Mouse (Mus musculus): ENCODE results near the gene Olfr1256.

DNA sequence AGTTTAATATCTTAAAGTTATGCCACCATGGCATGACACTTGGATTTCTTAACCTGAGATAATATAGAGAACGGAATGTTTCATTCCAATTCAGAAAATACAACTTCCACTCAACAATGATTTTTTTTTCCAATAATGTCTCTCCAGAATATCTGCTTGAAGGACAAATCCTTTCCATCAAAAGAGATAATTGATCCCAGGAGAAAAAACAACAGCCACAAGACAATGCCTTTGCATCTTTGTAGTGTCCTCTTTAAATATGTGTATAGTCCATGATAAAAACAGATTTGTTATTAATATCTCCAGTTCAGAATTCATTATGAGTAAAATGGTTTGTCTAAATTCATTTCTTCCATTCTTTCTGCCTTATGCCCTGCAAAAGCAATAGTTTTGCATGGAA lies 36.8 kb upstream of the Olfr1256 start, which contains the start of gene Olfr1257:
- TF ChIP-seq CTCF (IDR thresholded peaks at IDR 0.05; ENCODE audit: low read depth) = no peak
- no peak for TF ChIP-seq EP300 (IDR thresholded peaks at IDR 0.05; ENCODE audit: low read depth)

All from liver, embryonic 14.5 days (tissue).